Mouse (Mus musculus): ENCODE results near the gene Tbc1d2b. TPM values are rescaled to one million over a fixed set of nuclear protein-coding genes. Genes with fewer than 3 reads are reported as not detected.

Gene Tbc1d2b
- 10 to 100 TPM in 1 of 2 experiments, 1 to 10 TPM in 1; 1.8 to 14.9 TPM for polyA plus RNA-seq (2012; fragmentation: generic; extraction: Trizol)

DNA sequence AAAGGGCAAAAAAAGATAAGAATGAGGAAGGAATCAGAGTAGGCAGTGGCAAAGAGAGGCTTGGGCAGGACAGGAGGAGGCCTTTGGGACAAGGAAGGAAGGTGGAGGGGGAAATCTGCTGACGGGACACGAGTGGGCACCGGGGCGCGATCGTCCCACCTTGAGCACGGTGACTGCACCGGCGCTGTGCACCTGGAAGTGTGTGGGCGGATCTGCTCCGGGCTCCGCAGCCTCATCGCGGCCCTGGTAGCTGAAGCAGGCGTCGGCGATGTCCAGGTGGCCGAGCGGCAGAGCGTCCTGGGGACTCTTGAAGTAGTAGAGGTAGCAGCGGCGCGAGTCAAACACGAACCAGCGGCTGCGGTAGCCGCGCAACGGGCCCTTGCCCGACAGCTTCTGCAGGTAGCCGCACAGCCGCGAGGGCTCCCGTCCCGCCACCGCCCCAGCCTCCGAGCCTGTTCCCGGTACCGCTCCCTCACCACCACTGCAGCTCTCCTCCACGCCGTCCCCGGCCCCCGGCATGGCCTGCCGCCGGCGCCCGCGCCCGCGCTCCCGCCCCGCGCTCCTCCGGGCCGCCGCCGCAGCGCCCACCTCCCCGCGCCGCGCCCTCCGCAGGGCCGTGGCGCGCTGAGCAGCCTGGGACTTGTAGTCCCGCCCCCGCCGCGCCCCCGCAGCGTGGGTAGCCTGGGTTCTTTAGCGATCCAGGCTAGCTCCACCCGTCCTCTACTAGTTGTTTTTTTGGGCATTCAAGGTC is at the start of gene Tbc1d2b:
Tbc1d2b (minus strand) TSS at position 612 of the 751 bp plus-strand sequence.

DNA sequence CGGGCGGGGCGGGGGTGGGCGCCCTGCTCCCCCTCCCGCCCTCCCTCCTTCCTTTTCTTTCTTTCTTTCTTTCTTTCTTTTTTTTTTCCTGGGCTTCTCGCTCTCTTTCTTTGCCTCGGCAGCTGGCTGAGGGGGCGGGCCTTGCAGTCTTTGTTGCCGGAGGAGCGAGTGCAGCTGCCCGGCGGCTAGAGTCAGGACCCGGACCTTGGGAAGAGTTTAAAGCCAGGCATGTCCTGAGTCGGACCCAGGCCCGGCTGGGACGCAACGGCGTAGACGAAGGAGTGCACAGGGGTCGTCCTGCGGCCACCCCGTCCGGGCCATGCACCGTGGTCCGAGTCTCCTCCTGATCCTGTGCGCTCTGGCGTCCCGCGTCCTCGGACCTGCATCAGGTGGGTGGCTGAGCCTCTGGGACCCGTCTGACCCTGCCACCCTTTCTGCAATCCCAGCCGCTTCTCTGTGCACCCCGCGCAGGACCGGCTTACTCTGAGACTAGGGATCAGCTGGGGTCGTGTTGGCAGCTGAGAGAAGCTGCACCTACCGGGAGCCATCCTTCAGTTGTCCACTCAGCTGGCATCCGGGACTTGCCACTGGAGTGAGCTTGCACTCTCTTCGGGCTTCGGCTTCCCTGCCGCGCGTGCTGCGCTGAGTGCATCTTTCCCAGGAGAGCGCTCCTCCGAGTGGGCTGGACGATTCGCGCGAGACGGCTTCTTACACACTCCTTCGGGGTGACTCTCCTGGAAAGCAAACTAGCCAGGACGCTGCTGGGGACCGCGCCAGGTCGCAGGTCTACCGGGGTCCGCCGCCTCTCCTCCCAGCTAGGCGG is 107.5 kb downstream of the Tbc1d2b start, which contains the start of gene Adamts7:
Adamts7 (plus strand) TSS at position 144 of the 823 bp plus-strand sequence.

Other genes starting within 250 kb of the Tbc1d2b start
- 10 to 100 TPM; 21.3 to 22.3 TPM for gene Ctsh, start 216.7 kb downstream of the Tbc1d2b start, polyA plus RNA-seq (2012; fragmentation: generic; extraction: Trizol)
- 100 to 1,000 TPM in 1 of 2 experiments, 10 to 100 TPM in 1; 21.4 to 173 TPM for gene Morf4l1, start 156.0 kb downstream of the Tbc1d2b start, polyA plus RNA-seq (2012; fragmentation: generic; extraction: Trizol)
- gene Adamts7, start 107.7 kb downstream of the Tbc1d2b start, polyA plus RNA-seq (2012; fragmentation: generic; extraction: Trizol): 10 to 100 TPM in 1 of 2 experiments, 1 to 10 TPM in 1; 5.1 to 15.1 TPM

All from C3H10T1/2 (cell line).